Mouse (Mus musculus) cortical plate, adult 2 months (tissue): ENCODE measurements around the gene Zmynd12.

Experiments used
- CTCF ChIP-seq: fragments of 200-500 bp; IDR thresholded peaks from 2 replicates; pipeline ENCODE4 v1.5.1; 2011; ENCODE audit warnings: mild to moderate bottlenecking, control low read depth, low read length; ENCODE audit not compliant: insufficient read depth; ENCODE audit errors: extremely low read depth
- POLR2A ChIP-seq: fragments of 200-500 bp; IDR thresholded peaks from 2 replicates; pipeline ENCODE4 v1.6.1; 2011; ENCODE audit warnings: mild to moderate bottlenecking, low read length, control low read depth; ENCODE audit not compliant: insufficient read depth; ENCODE audit errors: extremely low read depth

- peak; percentile 53; the same call in 1 of the 2 replicates for TF ChIP-seq CTCF
- no peak for TF ChIP-seq POLR2A
Observed at GRCm38 (mm10) chr4:119430678-119431077, 8.1 kb downstream of the Zmynd12 start.
